Comparison of ENCODE assay signal across 15 mouse cellular contexts in the genomic region with DNA sequence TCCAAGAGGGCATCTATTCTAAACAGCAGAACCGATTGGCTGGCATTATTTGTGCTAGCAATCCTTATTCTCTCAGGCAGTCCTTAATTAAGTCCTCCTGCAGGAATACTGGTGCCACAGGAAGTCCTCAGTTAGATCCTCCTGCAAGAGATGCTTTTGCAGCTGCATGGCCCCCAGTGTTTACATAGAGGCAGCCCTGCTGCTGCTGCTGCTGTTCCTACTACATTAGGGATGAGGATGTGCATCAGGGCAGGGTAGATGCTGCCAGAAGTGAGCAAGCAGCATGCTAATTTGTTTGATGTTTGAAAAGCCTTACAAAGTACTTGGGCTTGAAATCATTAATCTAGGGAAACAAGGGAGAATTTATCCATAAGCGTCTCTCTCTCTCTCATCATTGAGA.
"Had no signal": no experiment of that assay in that cellular context is flagged by ENCODE, and none has a peak within 500 bp of the region (broad histone marks: within the 10 kb centered on the region; RNA-seq: fewer than 3 reads in every experiment).

No protein-coding gene starts in this region.

- DNase-seq: kidney, adult 9 months; kidney, postnatal 36 days; layer of hippocampus, adult 9-11 months; layer of hippocampus, postnatal 36 days; lung, embryonic 14.5 days; lung, postnatal 10 days; lung, postnatal 4 days; right cerebral cortex, postnatal 14 days; thymus, postnatal 36 days had no signal

- H3K36me3 ChIP-seq: limb, embryonic 15.5 days; liver, embryonic 12.5 days; midbrain, embryonic 12.5 days; stomach, embryonic 15.5 days had no signal

- H3K9me3 ChIP-seq: limb, embryonic 15.5 days; liver, embryonic 12.5 days; midbrain, embryonic 12.5 days; stomach, embryonic 15.5 days had no signal

- ATAC-seq: liver, embryonic 12.5 days; midbrain, embryonic 16.5 days had no signal

- H3K9ac ChIP-seq: limb, embryonic 15.5 days; liver, embryonic 12.5 days; lung, embryonic 14.5 days; midbrain, embryonic 12.5 days; stomach, embryonic 15.5 days had no signal

- H3K27ac ChIP-seq: kidney, postnatal 0 days; limb, embryonic 15.5 days; liver, embryonic 12.5 days; midbrain, embryonic 12.5 days; stomach, embryonic 15.5 days had no signal

- H3K4me2 ChIP-seq: limb, embryonic 15.5 days; liver, embryonic 12.5 days; lung, embryonic 14.5 days; midbrain, embryonic 12.5 days; stomach, embryonic 15.5 days had no signal

- H3K27me3 ChIP-seq: limb, embryonic 15.5 days; liver, embryonic 12.5 days; midbrain, embryonic 12.5 days; stomach, embryonic 15.5 days had no signal

- H3K4me3 ChIP-seq: limb, embryonic 15.5 days; liver, embryonic 12.5 days; midbrain, embryonic 12.5 days; stomach, embryonic 15.5 days had no signal

- H3K4me1 ChIP-seq: limb, embryonic 15.5 days; liver, embryonic 12.5 days; midbrain, embryonic 12.5 days; stomach, embryonic 15.5 days had no signal
